Mouse (Mus musculus) bone marrow, adult 2 months (tissue): ENCODE measurements around the gene Nab2.

ENCODE experiments used
- CTCF ChIP-seq: fragments of 200-500 bp; IDR thresholded peaks from 2 replicates; pipeline ENCODE4 v1.5.1; 2011; ENCODE audit warnings: low read length, control low read depth; ENCODE audit not compliant: control insufficient read depth, insufficient read depth
- POLR2A ChIP-seq: fragments of 200-500 bp; IDR thresholded peaks from 2 replicates; pipeline ENCODE4 v1.6.1; 2011; ENCODE audit warnings: low read depth, mild to moderate bottlenecking, control low read depth, low read length, borderline replicate concordance; ENCODE audit not compliant: control insufficient read depth

DNA sequence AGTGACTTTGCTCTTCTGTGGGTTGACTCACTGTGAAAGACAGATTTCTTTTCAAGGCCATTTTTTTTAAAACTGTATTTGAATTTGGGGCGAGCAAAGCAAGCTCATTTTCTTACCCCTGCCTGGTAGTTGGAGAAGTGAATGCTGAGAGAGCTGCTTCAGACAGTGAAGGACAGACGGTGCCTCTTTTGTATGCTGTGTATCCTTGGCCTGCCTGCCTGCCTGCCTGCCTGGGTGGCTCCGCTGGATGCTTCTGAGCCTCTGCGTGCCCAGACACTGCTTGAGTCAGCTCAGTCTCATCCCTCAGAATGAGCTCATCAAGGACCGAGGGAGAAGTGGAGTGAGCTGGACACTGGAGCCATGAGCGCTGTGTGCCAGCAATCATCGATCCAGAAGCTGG, 30.6 kb upstream of the Nab2 start:
- TF ChIP-seq CTCF (no peak), POLR2A (no peak)
